Mouse (Mus musculus): Measurements from ENCODE around the gene Ppil6. TPM values are rescaled to one million over a fixed set of nuclear protein-coding genes. Genes with fewer than 3 reads are reported as not detected.

The Ppil6 gene
- polyA plus RNA-seq (2014; fragmentation: Nextera tagmentation; extraction: Ambion mirVana): 1.8 and 2.3 TPM in 2 replicates

DNA sequence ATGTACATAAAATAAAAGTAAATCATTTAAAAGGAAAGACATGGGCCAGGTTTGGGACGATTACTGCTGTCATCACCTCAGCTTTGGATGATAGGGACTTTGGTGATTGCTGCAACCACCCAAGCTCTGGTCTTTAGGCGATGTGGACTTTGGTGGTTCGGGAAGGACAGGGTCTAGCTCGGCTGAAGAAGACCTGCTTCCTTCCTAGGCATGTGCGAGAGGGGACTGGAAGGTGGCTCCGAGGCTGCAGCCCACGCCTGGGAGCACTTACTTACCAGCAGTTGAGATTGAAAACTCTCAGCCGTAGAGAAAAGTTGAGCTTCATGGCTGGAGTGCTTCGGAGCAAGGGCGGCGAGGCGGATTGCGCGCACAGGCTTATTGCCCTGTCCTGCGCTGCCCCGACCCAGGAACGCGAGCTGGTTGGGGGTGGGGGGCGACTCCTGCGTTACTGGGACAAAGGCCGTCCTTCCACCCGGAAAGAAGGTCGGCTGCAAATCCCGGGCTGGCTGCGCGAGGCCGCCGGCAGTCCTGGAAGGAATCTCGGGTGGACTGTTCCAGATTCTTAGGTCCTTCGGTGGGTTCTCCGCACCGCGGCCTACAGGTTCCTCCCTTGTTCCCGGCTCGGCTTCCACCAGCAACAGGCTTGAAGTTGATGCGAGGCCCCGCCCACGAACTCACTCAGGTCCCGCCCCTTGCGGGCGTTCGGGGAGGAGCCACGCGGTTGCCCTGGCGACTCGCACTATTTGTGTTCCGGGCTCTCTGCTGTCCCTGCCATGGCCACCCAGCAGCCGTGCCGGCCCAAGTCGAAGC is at the start of gene Ppil6, which contains the start of gene Smpd2:
TSS of gene Ppil6 (plus strand) at position 732 of the 810 bp plus-strand sequence.
TSS of gene Smpd2 (minus strand) at position 662 of the 810 bp plus-strand sequence.
- Histone ChIP-seq H3K9ac (ENCODE audit: low read length) (peak within 1 kb of the TSS; percentile 78), H3K9me3 (ENCODE audit: control insufficient read depth, low read length) (no peaks in the 10 kb centered on the region), H3K4me3 (ENCODE audit: control insufficient read depth in 1 of 2, insufficient read depth in 1 of 2, low read depth in 1 of 2, low read length in 2 of 2) (peak within 1 kb of the TSS; percentile 54 to 62), H3K36me3 (ENCODE audit: control insufficient read depth, insufficient read depth, low read length) (peaks cover 37% of the 10 kb centered on the region), H3K4me1 (ENCODE audit: control insufficient read depth in 2 of 2, insufficient read depth in 2 of 2, low read length in 2 of 2) (peaks cover 6 to 17% of the 10 kb centered on the region in 2 experiments; a peak in 3 of 4 replicates), H3K27ac (replicated peaks in 1 of 2; ENCODE audit: control insufficient read depth in 1 of 2, insufficient read depth in 1 of 2, low read depth in 2 of 2, low read length in 2 of 2) (peak within 1 kb of the TSS; percentile 28 to 80), H3K27me3 (ENCODE audit: control insufficient read depth, insufficient read depth, low read length) (no peaks in the 10 kb centered on the region), H3K4me2 (ENCODE audit: low read length) (peak within 1 kb of the TSS; percentile 100)
- ATAC-seq (ENCODE audit: insufficient number of reproducible peaks, insufficient read depth, low FRiP score, low read depth): peak; percentile 89
- WGBS: under 1% methylated on average over 50 of the region's 50 CpGs

GRCm38 (mm10) chr10:41448216-41448615 is 42.0 kb upstream of the Ppil6 start:
- H3K4me1 ChIP-seq (ENCODE audit: control insufficient read depth in 2 of 2, insufficient read depth in 2 of 2, low read length in 2 of 2): peaks cover 6 to 8% of the 10 kb centered on the region in 2 experiments
- no peaks in the 10 kb centered on the region for H3K27me3 ChIP-seq (ENCODE audit: control insufficient read depth, insufficient read depth, low read length)
- H3K9me3 ChIP-seq (ENCODE audit: control insufficient read depth, low read length): no peaks in the 10 kb centered on the region
- peaks cover 15% of the 10 kb centered on the region for H3K36me3 ChIP-seq (ENCODE audit: control insufficient read depth, insufficient read depth, low read length)
- 85% methylated on average over 1 of the region's 1 CpGs for WGBS
- H3K9ac ChIP-seq (ENCODE audit: low read length): no peak overlapping the region
- H3K27ac ChIP-seq (replicated peaks in 1 of 2; ENCODE audit: control insufficient read depth in 1 of 2, insufficient read depth in 1 of 2, low read depth in 2 of 2, low read length in 2 of 2): no peak overlapping the region
- ATAC-seq (ENCODE audit: insufficient number of reproducible peaks, insufficient read depth, low FRiP score, low read depth): no peak
- no peak overlapping the region for H3K4me3 ChIP-seq (ENCODE audit: control insufficient read depth in 1 of 2, insufficient read depth in 1 of 2, low read depth in 1 of 2, low read length in 2 of 2)
- H3K4me2 ChIP-seq (ENCODE audit: low read length): no peak overlapping the region

DNA sequence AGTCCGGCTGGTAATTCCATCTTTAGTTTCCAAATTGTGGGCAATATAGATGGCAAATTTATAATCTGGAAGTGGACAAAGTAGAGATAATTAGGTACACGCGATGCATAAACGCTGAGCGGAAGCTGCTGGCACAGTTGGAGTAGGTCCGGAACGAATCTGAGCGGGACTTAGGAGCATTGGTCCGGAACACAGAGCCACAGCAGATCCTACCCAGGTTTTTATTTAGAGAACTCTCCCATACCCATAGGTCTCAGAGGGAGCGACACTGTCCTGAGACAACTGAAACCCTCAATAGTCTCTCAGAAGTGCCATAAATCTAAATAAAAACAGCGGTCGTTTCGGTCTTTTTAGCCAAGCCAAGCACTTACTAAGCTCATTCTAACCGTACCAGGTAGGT is 40.6 kb upstream of the Ppil6 start:
- peak overlapping the region; percentile 80 to 87; a peak in 3 of 4 replicates for H3K4me3 ChIP-seq (ENCODE audit: control insufficient read depth in 1 of 2, insufficient read depth in 1 of 2, low read depth in 1 of 2, low read length in 2 of 2)
- WGBS: 18% methylated on average over 14 of the region's 14 CpGs
- H3K36me3 ChIP-seq (ENCODE audit: control insufficient read depth, insufficient read depth, low read length): peaks cover 19% of the 10 kb centered on the region
- no peaks in the 10 kb centered on the region for H3K9me3 ChIP-seq (ENCODE audit: control insufficient read depth, low read length)
- peak overlapping the region; percentile 68 for H3K4me2 ChIP-seq (ENCODE audit: low read length)
- H3K27me3 ChIP-seq (ENCODE audit: control insufficient read depth, insufficient read depth, low read length): no peaks in the 10 kb centered on the region
- peak overlapping the region; percentile 92 for H3K9ac ChIP-seq (ENCODE audit: low read length)
- H3K4me1 ChIP-seq (ENCODE audit: control insufficient read depth in 2 of 2, insufficient read depth in 2 of 2, low read length in 2 of 2): peaks cover 8 to 12% of the 10 kb centered on the region in 2 experiments
- ATAC-seq (ENCODE audit: insufficient number of reproducible peaks, insufficient read depth, low FRiP score, low read depth): 0 out of 2 replicates have a peak, but pooled peaks have one; percentile 10
- H3K27ac ChIP-seq (replicated peaks in 1 of 2; ENCODE audit: control insufficient read depth in 1 of 2, insufficient read depth in 1 of 2, low read depth in 2 of 2, low read length in 2 of 2): peak overlapping the region; percentile 69 to 72

DNA sequence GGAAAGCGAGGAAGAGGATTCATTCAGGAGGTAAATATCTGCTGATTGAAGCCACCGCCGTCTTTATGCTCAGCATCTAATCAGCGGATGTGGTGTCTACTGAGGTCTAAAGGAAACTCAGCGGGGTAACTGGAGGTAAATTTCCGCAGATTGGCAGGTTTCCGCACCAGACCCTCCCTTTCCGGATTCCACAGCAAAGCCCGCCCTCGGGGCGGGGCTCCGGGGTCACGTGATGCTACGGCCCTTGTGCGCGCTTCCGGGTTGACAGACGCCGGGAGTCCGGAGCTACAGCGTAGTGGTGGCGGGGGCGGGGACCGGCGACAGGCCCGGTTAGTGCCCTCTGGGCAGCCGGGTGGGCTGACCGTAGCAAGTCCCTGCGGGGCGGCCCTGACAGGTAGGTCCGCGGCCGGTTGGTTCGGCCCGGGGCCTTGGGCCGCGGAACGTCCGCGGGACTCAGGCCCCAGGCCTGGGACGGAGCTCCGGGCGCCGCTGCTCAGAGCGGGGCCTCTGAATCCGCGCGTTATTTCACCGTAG is 40.0 kb upstream of the Ppil6 start, which contains the start of gene Zbtb24:
TSS of gene Zbtb24 (plus strand) at position 247 of the 534 bp plus-strand sequence.
- peaks cover 8 to 12% of the 10 kb centered on the region in 2 experiments for H3K4me1 ChIP-seq (ENCODE audit: control insufficient read depth in 2 of 2, insufficient read depth in 2 of 2, low read length in 2 of 2)

DNA sequence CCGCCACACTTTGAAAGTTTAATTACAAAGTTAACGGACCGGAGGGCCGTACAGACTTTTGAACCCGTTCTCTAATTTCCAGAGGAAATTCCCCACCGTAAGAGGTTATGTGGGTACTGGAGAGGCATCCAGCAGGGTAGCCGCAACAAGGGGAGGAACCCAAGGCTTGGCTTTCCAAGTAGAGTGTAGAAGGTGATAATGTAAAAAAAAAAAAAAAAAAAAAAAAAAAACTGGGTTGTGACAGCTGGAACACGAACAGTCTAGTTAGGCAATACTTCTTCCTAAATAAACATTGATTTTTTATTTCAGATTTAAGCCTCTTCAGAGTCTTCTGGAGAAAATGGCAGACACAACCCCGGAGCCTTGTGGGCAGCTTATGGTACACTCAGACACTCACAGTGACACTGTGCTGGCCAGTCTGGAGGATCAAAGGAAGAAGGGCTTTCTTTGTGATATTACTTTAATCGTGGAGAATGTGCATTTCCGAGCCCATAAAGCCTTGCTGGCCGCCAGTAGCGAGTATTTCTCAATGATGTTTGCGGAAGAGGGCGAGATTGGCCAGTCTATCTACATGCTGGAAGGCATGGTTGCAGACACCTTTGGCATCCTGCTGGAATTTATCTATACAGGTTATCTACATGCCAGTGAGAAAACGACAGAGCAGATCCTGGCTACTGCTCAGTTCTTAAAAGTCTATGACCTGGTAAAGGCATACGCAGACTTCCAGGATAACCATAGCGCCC is 39.3 kb upstream of the Ppil6 start:
- Histone ChIP-seq H3K9ac (ENCODE audit: low read length) (peak overlapping the region; percentile 92), H3K9me3 (ENCODE audit: control insufficient read depth, low read length) (no peaks in the 10 kb centered on the region), H3K4me1 (ENCODE audit: control insufficient read depth in 2 of 2, insufficient read depth in 2 of 2, low read length in 2 of 2) (peaks cover 8 to 14% of the 10 kb centered on the region in 2 experiments), H3K27ac (replicated peaks in 1 of 2; ENCODE audit: control insufficient read depth in 1 of 2, insufficient read depth in 1 of 2, low read depth in 2 of 2, low read length in 2 of 2) (peak overlapping the region; percentile 44 to 72; a peak in 1 of 4 replicates), H3K36me3 (ENCODE audit: control insufficient read depth, insufficient read depth, low read length) (peaks cover 29% of the 10 kb centered on the region), H3K4me2 (ENCODE audit: low read length) (peak overlapping the region; percentile 68), H3K27me3 (ENCODE audit: control insufficient read depth, insufficient read depth, low read length) (no peaks in the 10 kb centered on the region), H3K4me3 (ENCODE audit: control insufficient read depth in 1 of 2, insufficient read depth in 1 of 2, low read depth in 1 of 2, low read length in 2 of 2) (peak overlapping the region; percentile 80 to 87)
- ATAC-seq (ENCODE audit: insufficient number of reproducible peaks, insufficient read depth, low FRiP score, low read depth): no peak
- WGBS: 53% methylated on average over 18 of the region's 18 CpGs

More for the DNA sequence above, 40.0 kb upstream of the Ppil6 start, which contains the start of gene Zbtb24:
- Histone ChIP-seq H3K27me3 (ENCODE audit: control insufficient read depth, insufficient read depth, low read length) (no peaks in the 10 kb centered on the region), H3K27ac (replicated peaks in 1 of 2; ENCODE audit: control insufficient read depth in 1 of 2, insufficient read depth in 1 of 2, low read depth in 2 of 2, low read length in 2 of 2) (peak within 1 kb of the TSS; percentile 69 to 72), H3K9me3 (ENCODE audit: control insufficient read depth, low read length) (no peaks in the 10 kb centered on the region), H3K9ac (ENCODE audit: low read length) (peak within 1 kb of the TSS; percentile 92), H3K36me3 (ENCODE audit: control insufficient read depth, insufficient read depth, low read length) (peaks cover 22% of the 10 kb centered on the region), H3K4me2 (ENCODE audit: low read length) (peak within 1 kb of the TSS; percentile 68), H3K4me3 (ENCODE audit: control insufficient read depth in 1 of 2, insufficient read depth in 1 of 2, low read depth in 1 of 2, low read length in 2 of 2) (peak within 1 kb of the TSS; percentile 80 to 87)
- 1% methylated on average over 49 of the region's 49 CpGs for WGBS
- ATAC-seq (ENCODE audit: insufficient number of reproducible peaks, insufficient read depth, low FRiP score, low read depth): peak; percentile 93

- Histone ChIP-seq H3K27me3 (ENCODE audit: control insufficient read depth, insufficient read depth, low read length) (no peaks in the 10 kb centered on the region), H3K4me3 (ENCODE audit: control insufficient read depth in 1 of 2, insufficient read depth in 1 of 2, low read depth in 1 of 2, low read length in 2 of 2) (no peak overlapping the region), H3K9me3 (ENCODE audit: control insufficient read depth, low read length) (no peaks in the 10 kb centered on the region), H3K36me3 (ENCODE audit: control insufficient read depth, insufficient read depth, low read length) (peaks cover 36% of the 10 kb centered on the region), H3K27ac (replicated peaks in 1 of 2; ENCODE audit: control insufficient read depth in 1 of 2, insufficient read depth in 1 of 2, low read depth in 2 of 2, low read length in 2 of 2) (no peak overlapping the region), H3K4me2 (ENCODE audit: low read length) (no peak overlapping the region), H3K4me1 (ENCODE audit: control insufficient read depth in 2 of 2, insufficient read depth in 2 of 2, low read length in 2 of 2) (peaks cover 12 to 21% of the 10 kb centered on the region in 2 experiments), H3K9ac (ENCODE audit: low read length) (no peak overlapping the region)
- ATAC-seq (ENCODE audit: insufficient number of reproducible peaks, insufficient read depth, low FRiP score, low read depth): no peak
- WGBS: 87% methylated on average over 9 of the region's 9 CpGs
Observed at GRCm38 (mm10) chr10:41451656-41452055, 38.6 kb upstream of the Ppil6 start.

DNA sequence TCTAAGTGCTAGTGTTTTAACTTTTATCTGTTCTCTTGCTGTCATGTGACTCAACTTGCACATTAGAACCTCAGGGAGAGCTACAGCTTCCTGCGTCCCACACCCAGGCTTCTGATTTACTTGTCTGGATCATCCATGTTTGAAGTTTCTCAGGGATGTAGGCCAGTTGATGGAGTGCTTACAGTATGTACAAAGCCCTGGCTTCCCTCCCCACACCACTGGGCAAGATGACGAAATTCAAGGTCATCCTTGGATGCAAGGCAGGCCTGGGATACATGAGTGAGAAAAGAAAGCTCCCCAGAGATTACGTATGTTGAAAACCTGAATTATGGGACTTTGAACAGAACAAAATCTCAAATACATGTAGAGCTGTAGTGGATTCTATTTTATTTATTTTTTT is 37.4 kb upstream of the Ppil6 start:
- Histone ChIP-seq H3K9ac (ENCODE audit: low read length) (no peak overlapping the region), H3K9me3 (ENCODE audit: control insufficient read depth, low read length) (no peaks in the 10 kb centered on the region), H3K4me1 (ENCODE audit: control insufficient read depth in 2 of 2, insufficient read depth in 2 of 2, low read length in 2 of 2) (peaks cover 12 to 22% of the 10 kb centered on the region in 2 experiments), H3K27ac (replicated peaks in 1 of 2; ENCODE audit: control insufficient read depth in 1 of 2, insufficient read depth in 1 of 2, low read depth in 2 of 2, low read length in 2 of 2) (no peak overlapping the region), H3K36me3 (ENCODE audit: control insufficient read depth, insufficient read depth, low read length) (peaks cover 43% of the 10 kb centered on the region), H3K27me3 (ENCODE audit: control insufficient read depth, insufficient read depth, low read length) (no peaks in the 10 kb centered on the region), H3K4me3 (ENCODE audit: control insufficient read depth in 1 of 2, insufficient read depth in 1 of 2, low read depth in 1 of 2, low read length in 2 of 2) (no peak overlapping the region), H3K4me2 (ENCODE audit: low read length) (no peak overlapping the region)
- 86% methylated on average over 3 of the region's 3 CpGs for WGBS
- ATAC-seq (ENCODE audit: insufficient number of reproducible peaks, insufficient read depth, low FRiP score, low read depth): no peak
